Mouse (Mus musculus) hindbrain, embryonic 10.5 days (tissue): ENCODE measurements around the gene Slc16a8. TPM values are rescaled to one million over a fixed set of nuclear protein-coding genes. Genes with fewer than 3 reads are reported as not detected.
"Not testable (repeated sequence)": the region's sequence is repeated elsewhere in the genome, so short reads cannot be mapped to it uniquely, and the experiment has no call there.

Experiments
- DNase-seq: peaks from one replicate; pipeline ENCODE4 v3.0.0-alpha.2; 2017; ENCODE audit warnings: low spot score
- H3K27ac ChIP-seq: fragments of 300-500 bp; sonication (generic); 2 replicates; pipeline ENCODE4 v1.5.1; 2016; ENCODE audit warnings: mild to moderate bottlenecking, moderate library complexity
- H3K27me3 ChIP-seq: fragments of 300-500 bp; sonication (generic); 2 replicates; pipeline ENCODE4 v1.6.1; 2016; ENCODE audit warnings: mild to moderate bottlenecking; ENCODE audit not compliant: poor library complexity, insufficient read depth, severe bottlenecking
- H3K36me3 ChIP-seq: fragments of 300-500 bp; sonication (generic); 2 replicates; pipeline ENCODE4 v1.6.1; 2016; ENCODE audit warnings: mild to moderate bottlenecking, moderate library complexity
- H3K4me1 ChIP-seq: fragments of 300-500 bp; sonication (generic); replicated peaks from 2 replicates; pipeline ENCODE4 v1.6.1; 2016; ENCODE audit warnings: mild to moderate bottlenecking
- H3K4me3 ChIP-seq: fragments of 300-500 bp; sonication (generic); 2 replicates; pipeline ENCODE4 v1.5.1; 2016; ENCODE audit warnings: mild to moderate bottlenecking, moderate library complexity
- H3K9me3 ChIP-seq: fragments of 300-500 bp; sonication (generic); 2 replicates; pipeline ENCODE4 v1.6.1; 2016; ENCODE audit warnings: mild to moderate bottlenecking, moderate library complexity
- WGBS: fragments of 180-500 bp; shearing (Covaris S2); methylation state at CpG from one replicate; pipeline ENCODE4 v1.1.7; 2016; 5-methylcytosine and 5-hydroxymethylcytosine counted together
- polyA plus RNA-seq: library from polyadenylated mRNA; unstranded; fragments of >200 nt; fragmentation: Nextera tagmentation; extraction: Ambion mirVana; gene quantifications from 2 replicates; pipeline ENCODE4 v1.2.1, GENCODE M21; 2016

The Slc16a8 gene
- polyA plus RNA-seq, 1 experiment from 2014 or later = 0.14 TPM

DNA sequence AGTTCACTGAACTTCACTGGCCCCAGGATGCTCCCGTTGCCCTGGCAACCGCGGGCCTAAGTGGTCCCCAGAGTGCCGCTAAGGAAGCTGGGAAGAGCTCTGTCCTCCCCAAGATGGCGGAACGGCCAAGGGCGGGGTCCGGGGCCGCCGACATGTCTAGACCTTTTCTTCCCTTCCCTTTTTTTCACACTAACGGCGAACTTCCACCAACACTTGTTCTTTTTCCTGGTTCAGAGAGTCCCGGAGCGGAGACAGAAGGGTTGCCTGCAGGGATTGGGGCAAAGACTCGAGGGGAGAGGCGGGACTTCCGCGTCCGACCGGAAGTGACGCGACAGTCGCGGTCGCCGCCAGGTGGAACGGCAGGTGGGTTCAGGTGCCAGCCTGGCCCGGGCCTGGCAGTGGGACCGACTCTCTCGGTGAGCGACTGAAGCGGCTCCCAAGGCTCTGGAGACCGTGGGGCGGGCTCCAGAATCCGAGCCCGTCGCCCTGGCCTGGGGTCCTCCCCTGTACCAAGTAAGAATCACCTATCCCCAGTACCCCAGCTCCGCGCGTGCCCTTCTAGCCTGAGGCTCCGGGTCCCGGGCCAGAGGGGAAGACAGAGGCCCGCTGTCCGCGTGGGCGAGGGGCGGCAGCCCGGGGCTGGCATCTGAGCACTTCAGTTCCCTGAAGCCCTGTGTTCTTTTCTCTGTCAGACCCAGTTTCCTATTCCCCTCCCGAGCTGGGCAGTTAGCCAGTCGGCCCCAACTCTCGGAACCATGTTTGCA is 25.3 kb downstream of the Slc16a8 start, which contains the start of the genes Pick1 and Gm49486:
Pick1 (plus strand) TSS at position 116 of the 764 bp plus-strand sequence.
Gm49486 (plus strand) TSS at position 334 of the 764 bp plus-strand sequence.
- H3K9me3 ChIP-seq = no peaks in the 10 kb centered on the region
- H3K27me3 ChIP-seq = no peaks in the 10 kb centered on the region
- H3K4me3 ChIP-seq = peak within 1 kb of the TSS; percentile 92

DNA sequence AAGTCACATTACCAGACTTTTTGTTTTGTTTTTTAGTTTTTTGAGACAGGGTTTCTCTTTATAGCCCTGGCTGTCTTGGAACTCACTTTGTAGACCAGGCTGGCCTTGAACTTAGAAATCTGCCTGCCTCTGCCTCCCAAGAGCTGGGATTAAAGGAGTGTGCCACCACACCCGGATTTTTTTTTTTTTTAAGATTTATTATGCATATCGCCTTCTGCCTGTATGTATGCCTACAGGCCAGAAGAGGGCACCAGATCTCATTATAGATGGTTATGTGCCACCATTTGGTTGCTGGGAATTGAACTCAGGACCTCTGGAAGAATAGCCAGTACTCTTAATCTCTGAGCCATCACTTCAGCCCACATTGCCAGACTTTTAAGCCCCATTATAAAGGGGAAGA is 28.8 kb downstream of the Slc16a8 start:
- H3K4me1 ChIP-seq = peaks cover 53% of the 10 kb centered on the region
- DNase-seq = not testable (repeated sequence)

More for the DNA sequence above, 25.3 kb downstream of the Slc16a8 start, which contains the start of the genes Pick1 and Gm49486:
- WGBS = 1% methylated on average over 51 of the region's 51 CpGs
- DNase-seq = peak; percentile 92
- peaks cover 27% of the 10 kb centered on the region for H3K36me3 ChIP-seq
- H3K4me1 ChIP-seq = peaks cover 33% of the 10 kb centered on the region
- H3K27ac ChIP-seq = peak within 1 kb of the TSS; percentile 96

DNA sequence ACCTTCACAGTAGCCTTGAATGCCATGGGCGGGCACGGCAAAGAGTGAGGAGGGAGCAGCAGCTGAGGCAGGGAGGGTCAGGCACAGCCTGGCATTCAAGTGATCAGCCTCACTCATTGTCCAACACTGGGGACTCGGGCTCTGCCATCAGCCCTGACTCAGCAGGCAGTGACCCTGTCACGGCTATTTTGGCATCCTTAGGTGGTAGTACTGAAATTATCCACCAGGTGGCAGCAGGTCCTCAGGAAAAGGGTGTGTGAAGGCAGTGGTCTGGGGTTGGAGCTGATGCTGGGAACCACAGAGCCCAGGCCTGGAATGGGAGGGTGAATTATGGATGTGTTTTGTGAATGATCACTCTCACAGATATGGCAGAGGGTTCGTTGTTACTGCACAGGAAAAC is 29.9 kb downstream of the Slc16a8 start:
- peaks cover 56% of the 10 kb centered on the region for H3K4me1 ChIP-seq
- peak; percentile 94 for DNase-seq
- peaks cover 8% of the 10 kb centered on the region; the same call in 1 of the 2 replicates for H3K27me3 ChIP-seq

More for the DNA sequence above, 28.8 kb downstream of the Slc16a8 start:
- not testable (repeated sequence) for H3K36me3 ChIP-seq, H3K9me3 ChIP-seq, H3K27ac ChIP-seq, H3K4me3 ChIP-seq, H3K27me3 ChIP-seq
- WGBS = 66% methylated on average over 2 of the region's 2 CpGs

DNA sequence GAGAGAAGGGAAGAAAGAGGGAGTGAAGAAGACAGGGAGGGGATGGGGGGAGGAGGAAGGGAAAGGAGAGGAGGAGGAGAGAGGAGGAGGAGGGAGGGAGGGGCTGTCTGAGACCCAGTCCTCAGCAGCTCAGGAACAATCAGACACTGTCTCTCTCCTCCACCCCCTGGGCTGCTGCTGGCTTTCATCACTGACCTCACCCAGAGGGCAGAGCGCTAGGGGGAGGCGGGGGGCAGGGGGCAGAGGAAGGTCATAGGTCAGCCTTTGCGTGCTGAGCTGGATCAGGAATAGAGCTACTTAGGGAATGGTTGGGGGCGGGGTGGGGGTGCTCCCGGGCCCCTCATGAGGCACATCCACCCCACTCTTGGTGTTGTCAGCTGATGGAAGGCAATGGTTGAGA is 30.9 kb downstream of the Slc16a8 start:
- peaks cover 58% of the 10 kb centered on the region for H3K4me1 ChIP-seq

More for the DNA sequence above, 29.9 kb downstream of the Slc16a8 start:
- Histone ChIP-seq H3K4me3 (peak overlapping the region; percentile 18), H3K27ac (peak overlapping the region; percentile 86), H3K36me3 (no peaks in the 10 kb centered on the region), H3K9me3 (no peaks in the 10 kb centered on the region)
- 3% methylated on average over 5 of the region's 5 CpGs for WGBS

DNA sequence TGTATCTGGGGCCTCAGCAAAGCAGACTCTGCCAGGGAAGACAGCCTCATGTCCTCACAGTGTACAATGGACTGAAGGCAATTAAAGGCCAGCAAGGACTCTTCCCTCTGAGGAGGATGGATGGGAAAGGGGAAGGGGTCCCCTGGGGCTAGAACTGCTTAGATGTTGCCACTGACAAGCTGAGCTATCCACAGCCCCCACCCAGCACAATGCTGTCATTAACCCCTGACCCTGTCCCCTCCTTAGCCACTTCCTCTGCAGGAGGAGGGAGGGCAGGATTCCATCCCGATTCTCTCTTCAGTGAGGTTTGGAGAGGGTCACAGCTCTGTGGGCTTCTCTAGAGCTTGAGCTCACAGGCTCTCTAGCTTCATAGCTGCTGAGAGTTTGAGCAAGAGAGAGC is 35.0 kb downstream of the Slc16a8 start:
- H3K27ac ChIP-seq = peak overlapping the region; percentile 57

More for the DNA sequence above, 30.9 kb downstream of the Slc16a8 start:
- peak; percentile 74 for DNase-seq
- Histone ChIP-seq H3K9me3 (no peaks in the 10 kb centered on the region), H3K4me3 (peak overlapping the region; percentile 7; the same call in 1 of the 2 replicates), H3K27ac (peak overlapping the region; percentile 86), H3K36me3 (no peaks in the 10 kb centered on the region), H3K27me3 (peaks cover 8% of the 10 kb centered on the region; the same call in 1 of the 2 replicates)
- WGBS = 2% methylated on average over 5 of the region's 5 CpGs

DNA sequence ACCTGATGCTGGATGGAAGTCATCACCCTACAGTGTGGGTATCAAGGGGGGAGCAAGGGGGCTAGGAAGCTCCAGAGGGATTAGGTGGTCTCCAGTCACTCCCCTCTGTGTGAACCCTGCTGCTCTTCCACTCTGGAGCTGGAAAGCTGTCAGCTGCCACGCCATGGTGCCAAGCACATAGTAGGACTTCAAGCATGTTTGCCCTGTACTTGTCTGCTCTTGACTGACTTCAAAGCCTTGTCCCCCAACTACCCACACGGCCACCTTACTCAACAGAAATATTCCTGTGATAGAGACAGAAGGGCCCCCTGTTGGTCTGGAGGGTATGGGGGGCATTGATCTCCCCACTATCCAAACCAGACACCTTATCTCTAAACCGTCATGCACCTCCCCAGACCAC is 38.4 kb downstream of the Slc16a8 start:
- H3K4me1 ChIP-seq = peaks cover 47% of the 10 kb centered on the region
- no peaks in the 10 kb centered on the region for H3K36me3 ChIP-seq
- H3K27ac ChIP-seq = 0 out of 2 replicates have a peak overlapping the region, but pooled peaks have one; percentile 3
- 73% methylated on average over 3 of the region's 3 CpGs for WGBS
- peaks cover 17% of the 10 kb centered on the region for H3K27me3 ChIP-seq
- no peak for DNase-seq
- H3K9me3 ChIP-seq = no peaks in the 10 kb centered on the region
- no peak overlapping the region for H3K4me3 ChIP-seq

More for the DNA sequence above, 35.0 kb downstream of the Slc16a8 start:
- WGBS = 4% methylated on average over 1 of the region's 1 CpGs
- H3K36me3 ChIP-seq = no peaks in the 10 kb centered on the region
- peaks cover 12% of the 10 kb centered on the region for H3K27me3 ChIP-seq
- peaks cover 45% of the 10 kb centered on the region for H3K4me1 ChIP-seq
- DNase-seq = peak; percentile 56
- H3K9me3 ChIP-seq = no peaks in the 10 kb centered on the region
- H3K4me3 ChIP-seq = no peak overlapping the region

DNA sequence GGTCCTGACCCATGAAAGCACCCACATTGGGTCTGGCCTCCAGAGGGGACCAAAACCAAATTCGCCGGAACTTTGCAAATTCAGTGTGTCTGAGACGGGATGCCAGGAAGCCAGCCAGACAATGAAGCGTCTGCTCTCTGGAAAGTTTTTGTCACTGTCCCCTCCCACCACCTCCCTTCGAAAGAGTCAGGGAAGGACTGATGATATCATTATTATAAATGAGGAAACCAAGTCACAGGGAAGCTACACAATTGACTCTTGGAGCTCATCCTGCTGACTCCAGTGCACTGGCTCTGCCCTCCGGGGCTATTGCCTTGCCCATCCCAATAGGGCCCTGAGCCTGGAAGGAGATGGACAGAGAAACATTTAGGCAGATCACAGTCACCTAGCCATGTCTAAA is 41.0 kb downstream of the Slc16a8 start:
- WGBS = 80% methylated on average over 6 of the region's 6 CpGs
- Histone ChIP-seq H3K27me3 (peaks cover 10% of the 10 kb centered on the region; the same call in 1 of the 2 replicates), H3K4me1 (peaks cover 39% of the 10 kb centered on the region), H3K27ac (peak overlapping the region; percentile 82), H3K9me3 (no peaks in the 10 kb centered on the region), H3K4me3 (no peak overlapping the region), H3K36me3 (no peaks in the 10 kb centered on the region)
- no peak for DNase-seq

DNA sequence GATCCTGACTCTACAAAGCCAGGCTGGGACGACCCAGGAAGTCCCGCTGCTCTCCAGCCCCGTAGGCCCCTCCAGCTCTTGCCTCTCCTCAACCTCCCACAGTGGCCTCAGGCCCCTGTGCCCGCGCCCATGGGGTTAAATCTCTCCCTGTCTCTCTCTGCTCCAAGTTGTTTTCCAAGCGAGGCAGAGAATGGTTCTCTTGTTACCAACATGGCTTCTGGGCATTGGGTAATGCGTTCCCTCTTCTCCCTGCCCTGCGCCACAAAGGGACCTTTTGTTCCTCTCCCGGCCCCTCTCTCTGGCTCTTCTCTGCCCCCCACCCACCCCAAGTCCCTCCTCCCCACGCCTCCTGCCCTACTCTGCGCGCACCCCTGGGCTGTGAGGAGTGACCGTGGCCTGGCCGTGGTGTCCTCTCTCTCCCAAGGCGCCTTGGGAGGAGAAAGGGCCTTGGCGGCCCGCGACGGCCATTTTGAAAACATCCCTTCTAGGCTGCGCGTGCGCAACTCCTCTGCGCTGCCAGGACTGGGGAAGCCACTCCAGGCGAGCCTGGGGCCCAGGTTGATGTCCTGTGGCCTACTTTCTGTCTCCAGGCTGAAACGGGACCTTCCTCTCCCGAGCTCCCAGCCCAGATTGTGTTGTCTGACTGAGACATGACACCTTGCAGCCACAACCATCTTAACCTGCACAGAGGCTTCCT is 41.7 kb downstream of the Slc16a8 start:
- Histone ChIP-seq H3K27me3 (peaks cover 10% of the 10 kb centered on the region; the same call in 1 of the 2 replicates), H3K4me1 (peaks cover 43% of the 10 kb centered on the region), H3K9me3 (no peaks in the 10 kb centered on the region), H3K36me3 (no peaks in the 10 kb centered on the region), H3K27ac (peak overlapping the region; percentile 82), H3K4me3 (no peak overlapping the region)
- 83% methylated on average over 26 of the region's 26 CpGs for WGBS
- peak; percentile 38 for DNase-seq

DNA sequence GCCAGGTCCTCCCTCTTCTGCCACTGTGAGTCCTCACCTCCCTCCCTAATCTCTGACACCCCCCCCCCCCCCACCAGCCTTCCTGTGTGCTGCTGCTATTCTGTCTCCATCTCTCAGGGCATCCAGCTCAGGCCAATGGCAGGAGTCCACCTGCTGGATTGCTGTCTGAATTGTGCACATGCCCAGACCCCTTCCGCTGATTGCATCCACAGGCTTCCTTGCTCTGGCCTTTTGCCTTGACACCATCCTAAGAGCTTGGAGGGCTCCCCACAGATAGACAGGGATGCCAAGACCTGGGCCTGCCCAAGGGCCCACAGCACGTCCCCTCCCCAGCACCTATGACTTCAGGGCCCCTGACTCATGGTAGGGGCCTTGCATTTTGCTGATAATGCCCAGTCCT is 44.2 kb downstream of the Slc16a8 start:
- WGBS = 79% methylated on average over 2 of the region's 2 CpGs
- Histone ChIP-seq H3K27ac (peak overlapping the region; percentile 60), H3K27me3 (peaks cover 10% of the 10 kb centered on the region; the same call in 1 of the 2 replicates), H3K4me3 (no peak overlapping the region), H3K4me1 (peaks cover 51% of the 10 kb centered on the region), H3K9me3 (no peaks in the 10 kb centered on the region), H3K36me3 (no peaks in the 10 kb centered on the region)
- DNase-seq = no peak

DNA sequence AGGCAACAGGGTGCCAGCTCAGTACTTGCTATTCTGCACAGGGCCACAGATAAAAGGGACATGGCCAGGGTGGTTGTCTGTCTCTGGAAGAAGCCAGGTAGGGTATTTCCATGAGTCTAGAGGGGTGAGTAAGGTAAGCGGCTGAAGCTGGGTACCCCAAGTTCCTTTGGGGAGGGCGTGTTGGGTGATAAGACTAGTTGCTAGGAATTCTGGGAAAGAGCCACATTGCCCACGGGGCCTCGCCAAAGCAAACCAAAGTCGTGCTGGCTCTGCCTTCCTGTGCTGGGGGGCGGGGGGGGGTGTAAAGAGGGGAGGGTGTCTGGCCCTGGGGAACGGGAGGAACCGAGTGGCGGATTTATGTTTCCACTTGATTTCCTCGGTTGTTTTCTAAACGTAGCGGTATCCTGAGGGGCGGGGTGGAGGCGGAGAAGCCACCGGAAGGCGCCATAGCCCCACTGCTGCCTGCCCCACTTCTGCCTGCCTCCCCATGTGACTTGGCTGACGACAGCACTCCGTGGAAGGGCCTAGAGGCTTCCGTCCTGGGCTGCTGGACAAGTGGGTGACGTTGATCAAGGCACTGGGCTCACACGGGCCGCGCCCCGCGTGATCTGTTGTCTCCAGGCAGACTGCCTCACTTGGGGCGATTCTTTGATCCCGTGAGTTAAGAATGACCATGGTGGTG is 45.7 kb downstream of the Slc16a8 start:
- Histone ChIP-seq H3K36me3 (no peaks in the 10 kb centered on the region), H3K4me1 (peaks cover 47% of the 10 kb centered on the region), H3K4me3 (no peak overlapping the region), H3K27me3 (0 out of 2 replicates have a peak, but pooled peaks cover 5% of the 10 kb centered on the region), H3K9me3 (no peaks in the 10 kb centered on the region), H3K27ac (peak overlapping the region; percentile 46)
- no peak for DNase-seq
- 84% methylated on average over 27 of the region's 27 CpGs for WGBS

DNA sequence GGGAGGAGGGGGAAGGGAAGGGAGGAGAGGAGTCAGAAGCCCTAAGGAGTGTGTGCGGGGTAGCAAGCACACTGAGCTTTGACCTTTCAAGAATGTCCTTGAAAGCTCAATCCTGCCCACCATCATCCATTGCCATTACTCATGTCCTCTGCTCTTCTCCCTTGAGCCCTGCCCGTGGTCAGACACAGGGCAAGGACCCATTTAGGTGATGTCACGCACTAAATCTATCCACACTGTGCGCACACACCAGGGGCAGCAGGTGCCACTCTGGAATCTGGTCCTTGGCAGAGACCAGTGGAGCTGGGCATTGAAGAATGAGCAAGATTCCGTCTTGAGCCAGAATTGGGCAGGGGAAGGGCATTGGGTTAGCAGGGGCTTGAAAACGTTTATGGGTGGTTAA is 46.4 kb downstream of the Slc16a8 start:
- H3K27ac ChIP-seq = peak overlapping the region; percentile 40; the same call in 1 of the 2 replicates

DNA sequence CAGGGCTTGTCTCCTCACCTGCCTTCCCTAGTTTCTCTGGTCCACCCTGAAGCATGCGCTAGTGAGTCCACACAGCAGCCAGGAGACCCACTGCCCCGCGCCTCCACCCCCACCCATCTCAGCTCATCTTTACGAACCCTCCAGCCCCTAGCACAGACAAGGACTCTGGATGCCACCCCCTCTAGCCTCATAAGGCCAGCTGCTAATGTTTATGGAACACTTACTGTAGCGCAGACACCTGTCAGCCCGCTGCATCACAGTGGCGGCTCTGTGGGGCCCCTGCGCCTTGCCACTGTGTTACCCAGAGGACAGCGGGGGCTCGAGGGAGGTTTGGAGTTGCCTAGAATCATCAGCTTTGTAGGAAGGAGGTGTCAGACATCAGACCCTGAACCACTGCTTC is 52.0 kb downstream of the Slc16a8 start:
- no peaks in the 10 kb centered on the region for H3K36me3 ChIP-seq
- 47% methylated on average over 10 of the region's 10 CpGs for WGBS
- peak overlapping the region; percentile 13; the same call in 1 of the 2 replicates for H3K4me3 ChIP-seq
- peaks cover 10% of the 10 kb centered on the region; the same call in 1 of the 2 replicates for H3K27me3 ChIP-seq
- no peaks in the 10 kb centered on the region for H3K9me3 ChIP-seq
- DNase-seq = no peak
- peak overlapping the region; percentile 90 for H3K27ac ChIP-seq
- peaks cover 39% of the 10 kb centered on the region for H3K4me1 ChIP-seq

More for the DNA sequence above, 46.4 kb downstream of the Slc16a8 start:
- Histone ChIP-seq H3K36me3 (no peaks in the 10 kb centered on the region), H3K9me3 (no peaks in the 10 kb centered on the region), H3K4me1 (peaks cover 42% of the 10 kb centered on the region), H3K27me3 (0 out of 2 replicates have a peak, but pooled peaks cover 5% of the 10 kb centered on the region), H3K4me3 (no peak overlapping the region)
- WGBS = 85% methylated on average over 6 of the region's 6 CpGs
- DNase-seq = no peak
